Mouse (Mus musculus) neutrophil, adult 5-6 weeks (primary cell): ENCODE measurements around the gene Atat1. TPM values are rescaled to one million over a fixed set of nuclear protein-coding genes. Genes with fewer than 3 reads are reported as not detected.
"Not testable (repeated sequence)": the region's sequence is repeated elsewhere in the genome, so short reads cannot be mapped to it uniquely, and the experiment has no call there.

ENCODE experiments used
- ATAC-seq: fragments of 151-379, 151-347 bp; 2 replicates; pipeline ENCODE4 v1.8.0; 2017; ENCODE audit warnings: mild to moderate bottlenecking, moderate TSS enrichment; ENCODE audit not compliant: insufficient number of reproducible peaks, poor library complexity, low FRiP score, severe bottlenecking; ENCODE audit errors: extremely low read depth
- total RNA-seq: library from RNA; stranded (forward); fragments of 200-1000 nt; gene quantifications from 2 replicates; pipeline ENCODE4 v1.2.3, GENCODE M21; 2017

The Atat1 gene
- 26.9 and 31.3 TPM in 2 replicates for total RNA-seq

- ATAC-seq, result peak; percentile 93
Observed at GRCm38 (mm10) chr17:35909919-35910369, at the start of gene Atat1. TSS of gene Atat1 (minus strand) at chr17:35910075.

- ATAC-seq, result no peak
Observed at GRCm38 (mm10) chr17:35958533-35959223, 48.8 kb upstream of the Atat1 start.

GRCm38 (mm10) chr17:35954665-35955064, 44.8 kb upstream of the Atat1 start:
- ATAC-seq, result no peak

- ATAC-seq, result not testable (repeated sequence)
Observed at GRCm38 (mm10) chr17:35952559-35952958, 42.7 kb upstream of the Atat1 start.

- ATAC-seq, result not testable (repeated sequence)
Observed at GRCm38 (mm10) chr17:35950946-35951345, 41.1 kb upstream of the Atat1 start.

GRCm38 (mm10) chr17:35939941-35940340, 30.1 kb upstream of the Atat1 start:
- no peak for ATAC-seq

GRCm38 (mm10) chr17:35939108-35939507, 29.2 kb upstream of the Atat1 start:
- no peak for ATAC-seq

GRCm38 (mm10) chr17:35937700-35938348, 27.9 kb upstream of the Atat1 start:
- ATAC-seq, result peak; percentile 85

GRCm38 (mm10) chr17:35935763-35936162, 25.9 kb upstream of the Atat1 start:
- peak; percentile 49 for ATAC-seq

GRCm38 (mm10) chr17:35932608-35933007, 22.7 kb upstream of the Atat1 start:
- ATAC-seq, result no peak

GRCm38 (mm10) chr17:35930627-35931026, 20.8 kb upstream of the Atat1 start:
- no peak for ATAC-seq

- no peak for ATAC-seq
Observed at GRCm38 (mm10) chr17:35929534-35929933, 19.7 kb upstream of the Atat1 start.

GRCm38 (mm10) chr17:35927471-35927870, 17.6 kb upstream of the Atat1 start:
- ATAC-seq, result no peak

- no peak for ATAC-seq
Observed at GRCm38 (mm10) chr17:35923281-35923680, 13.4 kb upstream of the Atat1 start.

GRCm38 (mm10) chr17:35922566-35922965, 12.7 kb upstream of the Atat1 start:
- ATAC-seq, result no peak

- no peak for ATAC-seq
Observed at GRCm38 (mm10) chr17:35921710-35922109, 11.8 kb upstream of the Atat1 start.

GRCm38 (mm10) chr17:35920862-35921562, 11.1 kb upstream of the Atat1 start:
- ATAC-seq, result no peak

GRCm38 (mm10) chr17:35920384-35920783, 10.5 kb upstream of the Atat1 start:
- ATAC-seq, result no peak

GRCm38 (mm10) chr17:35919864-35920301, 10.0 kb upstream of the Atat1 start:
- no peak for ATAC-seq
